Mouse (Mus musculus) megakaryocyte, embryonic 14.5 days (primary cell): ENCODE results near the gene Gse1.

Experiments used
- FLI1 ChIP-seq: IDR thresholded peaks from 2 replicates; pipeline ENCODE4 v1.6.1; 2012; ENCODE audit warnings: low read length, inconsistent platforms, mixed read lengths
- GATA1 ChIP-seq: IDR thresholded peaks from 3 replicates; pipeline ENCODE4 v1.6.1; 2012; ENCODE audit warnings: mixed read lengths, low read length, inconsistent platforms, borderline replicate concordance

GRCm38 (mm10) chr8:120482015-120482689 lies 253.9 kb downstream of the Gse1 start:
- TF ChIP-seq GATA1 = no peak
- no peak for TF ChIP-seq FLI1
